Mouse (Mus musculus): ENCODE data around the gene Rnf40. TPM values are rescaled to one million over a fixed set of nuclear protein-coding genes. Genes with fewer than 3 reads are reported as not detected.

Rnf40 gene
- polyA plus RNA-seq (2014; fragmentation: Illumina TruSeq; extraction: RNeasy Lipid Tissue Mini Kit (QIAGEN cat#74804); ENCODE audit: low read depth, low replicate concordance): 1.3 TPM

DNA sequence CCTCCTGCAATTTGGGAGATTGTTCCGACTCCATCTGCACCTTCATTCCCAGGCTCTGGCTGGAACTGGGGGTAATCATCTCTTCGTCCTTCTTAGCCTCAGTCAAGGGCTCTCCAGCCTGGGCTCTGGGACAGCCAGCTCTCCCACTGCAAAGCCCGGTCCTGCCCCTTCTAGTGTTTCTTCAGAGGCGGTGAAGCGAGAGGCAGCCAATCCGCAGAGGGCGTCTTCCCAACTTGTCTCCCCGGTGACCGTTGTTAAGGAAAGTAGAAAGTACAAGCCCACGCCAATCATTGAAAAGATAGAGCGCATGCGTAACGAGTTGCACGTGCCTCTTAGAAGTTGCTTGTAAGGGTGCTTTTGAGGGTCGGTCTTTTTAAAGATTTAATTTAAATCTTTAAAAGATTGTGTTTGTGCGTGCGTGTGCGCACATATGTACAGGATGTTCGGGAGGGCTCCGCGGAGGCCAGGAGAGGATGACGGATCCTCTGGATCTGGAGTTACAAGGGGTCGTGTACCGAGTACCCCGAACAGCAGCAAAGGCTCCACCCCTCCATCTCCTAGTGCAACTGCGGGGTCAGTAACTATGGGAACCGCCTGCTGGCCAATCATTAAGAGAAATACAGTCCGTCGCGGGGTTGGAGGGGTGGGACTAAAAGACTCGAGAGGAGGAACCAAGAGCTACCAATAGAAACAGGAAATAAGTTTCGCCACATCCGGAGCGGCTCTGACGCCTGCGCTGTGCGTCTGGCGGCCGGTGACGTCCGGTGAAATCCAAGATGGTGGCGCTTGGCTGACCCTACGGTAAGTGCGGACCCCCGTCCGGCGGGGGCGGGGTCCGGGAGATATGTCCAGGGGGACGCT, at the start of gene Rnf40, which contains the start of gene Ccdc189:
Rnf40 (plus strand) TSS at position 757 of the 861 bp plus-strand sequence.
Ccdc189 (minus strand) TSS at position 585 of the 861 bp plus-strand sequence.

GRCm38 (mm10) chr7:127561340-127561858, 27.2 kb upstream of the Rnf40 start, which contains the start of gene Tmem265:
TSS of gene Tmem265 (plus strand) at chr7:127561390.

DNA sequence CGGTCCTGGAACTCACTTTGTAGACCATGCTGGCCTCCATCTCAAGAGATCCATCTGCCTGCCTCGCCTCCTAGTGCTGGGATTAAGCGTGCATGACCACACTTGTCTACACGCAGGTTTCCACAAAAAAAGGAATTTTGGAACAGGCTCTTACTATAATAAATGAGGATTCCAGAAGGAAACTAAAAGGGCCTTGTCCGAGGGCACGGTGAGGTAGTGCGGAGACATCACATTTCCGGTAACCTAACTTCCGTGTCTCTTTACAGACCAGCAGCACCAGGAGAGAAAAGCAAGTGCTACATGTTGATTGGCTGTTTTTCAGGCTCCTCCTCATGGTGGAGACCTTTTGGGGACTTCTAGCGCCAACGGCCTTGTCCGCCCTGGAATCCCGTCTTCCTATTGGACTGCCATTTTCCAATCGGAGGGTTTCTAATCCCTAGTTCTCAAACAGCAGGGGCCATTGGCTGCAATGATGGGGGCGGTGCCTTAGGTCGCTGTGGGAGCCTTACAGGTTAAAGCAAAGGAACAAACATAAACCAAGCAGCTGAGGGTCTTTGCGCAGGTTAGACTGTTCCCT, 15.6 kb upstream of the Rnf40 start, which contains the start of gene Phkg2:
Phkg2 (plus strand) TSS at position 446 of the 577 bp plus-strand sequence.

GRCm38 (mm10) chr7:127614891-127615843, 26.6 kb downstream of the Rnf40 start, which contains the start of gene Zfp629:
TSS of gene Zfp629 (minus strand) at chr7:127615797.

Other genes starting within 250 kb of the Rnf40 start
- gene Zfp768, start 243.2 kb upstream of the Rnf40 start, polyA plus RNA-seq (2014; fragmentation: Illumina TruSeq; extraction: RNeasy Lipid Tissue Mini Kit (QIAGEN cat#74804); ENCODE audit: low read depth, low replicate concordance): 4.7 TPM
- 1.6 TPM for gene Zfp747, start 212.7 kb upstream of the Rnf40 start, polyA plus RNA-seq (2014; fragmentation: Illumina TruSeq; extraction: RNeasy Lipid Tissue Mini Kit (QIAGEN cat#74804); ENCODE audit: low read depth, low replicate concordance)
- gene 9130019O22Rik, start 201.6 kb upstream of the Rnf40 start, polyA plus RNA-seq (2014; fragmentation: Illumina TruSeq; extraction: RNeasy Lipid Tissue Mini Kit (QIAGEN cat#74804); ENCODE audit: low read depth, low replicate concordance): 0.97 TPM
- gene E430018J23Rik, start 195.1 kb upstream of the Rnf40 start, polyA plus RNA-seq (2014; fragmentation: Illumina TruSeq; extraction: RNeasy Lipid Tissue Mini Kit (QIAGEN cat#74804); ENCODE audit: low read depth, low replicate concordance): 0.69 TPM
- 2.5 TPM for gene Zfp764, start 181.9 kb upstream of the Rnf40 start, polyA plus RNA-seq (2014; fragmentation: Illumina TruSeq; extraction: RNeasy Lipid Tissue Mini Kit (QIAGEN cat#74804); ENCODE audit: low read depth, low replicate concordance)
- gene Zfp688, start 166.7 kb upstream of the Rnf40 start, polyA plus RNA-seq (2014; fragmentation: Illumina TruSeq; extraction: RNeasy Lipid Tissue Mini Kit (QIAGEN cat#74804); ENCODE audit: low read depth, low replicate concordance): 0.89 TPM
- gene Zfp689, start 139.6 kb upstream of the Rnf40 start, polyA plus RNA-seq (2014; fragmentation: Illumina TruSeq; extraction: RNeasy Lipid Tissue Mini Kit (QIAGEN cat#74804); ENCODE audit: low read depth, low replicate concordance): 0.89 TPM
- gene Prr14, start 129.2 kb upstream of the Rnf40 start, polyA plus RNA-seq (2014; fragmentation: Illumina TruSeq; extraction: RNeasy Lipid Tissue Mini Kit (QIAGEN cat#74804); ENCODE audit: low read depth, low replicate concordance): 10.5 TPM
- gene Fbrs, start 109.6 kb upstream of the Rnf40 start, polyA plus RNA-seq (2014; fragmentation: Illumina TruSeq; extraction: RNeasy Lipid Tissue Mini Kit (QIAGEN cat#74804); ENCODE audit: low read depth, low replicate concordance): 6.2 TPM
- gene Srcap, start 76.8 kb upstream of the Rnf40 start, polyA plus RNA-seq (2014; fragmentation: Illumina TruSeq; extraction: RNeasy Lipid Tissue Mini Kit (QIAGEN cat#74804); ENCODE audit: low read depth, low replicate concordance): 7.5 TPM
- 4.0 TPM for gene Gm42715, start 69.2 kb upstream of the Rnf40 start, polyA plus RNA-seq (2014; fragmentation: Illumina TruSeq; extraction: RNeasy Lipid Tissue Mini Kit (QIAGEN cat#74804); ENCODE audit: low read depth, low replicate concordance)
- gene Tmem265, start 27.4 kb upstream of the Rnf40 start, polyA plus RNA-seq (2014; fragmentation: Illumina TruSeq; extraction: RNeasy Lipid Tissue Mini Kit (QIAGEN cat#74804); ENCODE audit: low read depth, low replicate concordance): not detected
- 15.2 TPM for gene Phkg2, start 15.4 kb upstream of the Rnf40 start, polyA plus RNA-seq (2014; fragmentation: Illumina TruSeq; extraction: RNeasy Lipid Tissue Mini Kit (QIAGEN cat#74804); ENCODE audit: low read depth, low replicate concordance)
- 0.73 TPM for gene Ccdc189, start 172 bp upstream of the Rnf40 start, polyA plus RNA-seq (2014; fragmentation: Illumina TruSeq; extraction: RNeasy Lipid Tissue Mini Kit (QIAGEN cat#74804); ENCODE audit: low read depth, low replicate concordance)
- 6.6 TPM for gene Zfp629, start 27.0 kb downstream of the Rnf40 start, polyA plus RNA-seq (2014; fragmentation: Illumina TruSeq; extraction: RNeasy Lipid Tissue Mini Kit (QIAGEN cat#74804); ENCODE audit: low read depth, low replicate concordance)
- gene Bcl7c, start 120.2 kb downstream of the Rnf40 start, polyA plus RNA-seq (2014; fragmentation: Illumina TruSeq; extraction: RNeasy Lipid Tissue Mini Kit (QIAGEN cat#74804); ENCODE audit: low read depth, low replicate concordance): 1.6 TPM
- gene Ctf1, start 124.0 kb downstream of the Rnf40 start, polyA plus RNA-seq (2014; fragmentation: Illumina TruSeq; extraction: RNeasy Lipid Tissue Mini Kit (QIAGEN cat#74804); ENCODE audit: low read depth, low replicate concordance): 6.3 TPM
- not detected for gene Ctf2, start 143.4 kb downstream of the Rnf40 start, polyA plus RNA-seq (2014; fragmentation: Illumina TruSeq; extraction: RNeasy Lipid Tissue Mini Kit (QIAGEN cat#74804); ENCODE audit: low read depth, low replicate concordance)
- gene Fbxl19, start 155.8 kb downstream of the Rnf40 start, polyA plus RNA-seq (2014; fragmentation: Illumina TruSeq; extraction: RNeasy Lipid Tissue Mini Kit (QIAGEN cat#74804); ENCODE audit: low read depth, low replicate concordance): 0.28 TPM
- gene Orai3, start 181.0 kb downstream of the Rnf40 start, polyA plus RNA-seq (2014; fragmentation: Illumina TruSeq; extraction: RNeasy Lipid Tissue Mini Kit (QIAGEN cat#74804); ENCODE audit: low read depth, low replicate concordance): 3.0 TPM
- 4.2 TPM for gene Setd1a, start 187.9 kb downstream of the Rnf40 start, polyA plus RNA-seq (2014; fragmentation: Illumina TruSeq; extraction: RNeasy Lipid Tissue Mini Kit (QIAGEN cat#74804); ENCODE audit: low read depth, low replicate concordance)
- not detected for gene Gm49388, start 196.8 kb downstream of the Rnf40 start, polyA plus RNA-seq (2014; fragmentation: Illumina TruSeq; extraction: RNeasy Lipid Tissue Mini Kit (QIAGEN cat#74804); ENCODE audit: low read depth, low replicate concordance)
- gene Hsd3b7, start 211.8 kb downstream of the Rnf40 start, polyA plus RNA-seq (2014; fragmentation: Illumina TruSeq; extraction: RNeasy Lipid Tissue Mini Kit (QIAGEN cat#74804); ENCODE audit: low read depth, low replicate concordance): 9.7 TPM
- gene Stx4a, start 235.5 kb downstream of the Rnf40 start, polyA plus RNA-seq (2014; fragmentation: Illumina TruSeq; extraction: RNeasy Lipid Tissue Mini Kit (QIAGEN cat#74804); ENCODE audit: low read depth, low replicate concordance): 8.2 TPM
- 0.16 TPM for gene Stx1b, start 235.8 kb downstream of the Rnf40 start, polyA plus RNA-seq (2014; fragmentation: Illumina TruSeq; extraction: RNeasy Lipid Tissue Mini Kit (QIAGEN cat#74804); ENCODE audit: low read depth, low replicate concordance)

All from kidney, adult 10 weeks (tissue).